Mouse (Mus musculus): ENCODE measurements around the gene Fam166b.

The Fam166b gene

GRCm38 (mm10) chr4:43406162-43406971, 22.6 kb downstream of the Fam166b start:
- peak; percentile 53 for DNase-seq (ENCODE audit: low spot score)

- DNase-seq (ENCODE audit: low spot score) = no peak
These were observed 24.2 kb downstream of the Fam166b start for GRCm38 (mm10) chr4:43404697-43405096.

DNA sequence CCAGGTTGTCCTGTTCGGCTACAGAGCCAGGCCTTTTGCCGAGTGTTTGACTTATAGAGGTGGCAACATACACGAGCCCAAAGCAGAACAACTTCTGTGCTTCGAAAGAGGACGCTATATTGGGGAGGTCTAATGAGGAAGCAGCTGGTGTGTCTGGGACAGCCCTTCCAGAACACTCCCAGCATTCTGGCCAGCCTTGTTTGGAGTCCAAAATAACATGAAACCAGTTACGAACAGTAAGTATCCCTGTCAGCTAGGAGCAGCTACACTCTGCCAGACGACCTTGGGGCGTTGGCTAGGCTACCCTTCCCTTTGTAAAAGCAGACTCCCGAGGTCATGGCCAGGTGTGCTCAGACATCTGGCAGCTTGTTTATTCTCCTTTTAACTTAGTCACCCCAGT, 26.7 kb downstream of the Fam166b start:
- DNase-seq (ENCODE audit: low spot score) = no peak

DNA sequence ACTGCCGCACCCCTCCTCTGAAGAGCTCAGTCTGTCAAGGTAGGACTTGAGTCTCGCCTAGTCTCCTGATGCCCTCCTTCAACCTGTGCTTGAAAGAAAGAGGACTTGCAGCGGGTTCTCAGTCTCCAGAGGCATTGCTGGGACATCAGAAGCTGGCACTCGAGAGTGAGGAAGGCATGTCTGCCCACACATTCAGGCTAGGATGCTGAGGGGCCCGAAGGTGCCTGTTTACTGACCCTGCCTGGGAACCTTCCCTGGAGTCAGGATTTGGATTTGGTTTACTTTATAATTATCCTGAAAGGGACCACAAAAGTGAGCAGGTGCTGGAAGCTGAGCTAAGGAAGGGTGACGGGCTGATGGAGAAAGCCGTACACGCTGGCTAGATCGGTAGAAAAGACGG, 27.4 kb downstream of the Fam166b start:
- DNase-seq (ENCODE audit: low spot score) = no peak

DNA sequence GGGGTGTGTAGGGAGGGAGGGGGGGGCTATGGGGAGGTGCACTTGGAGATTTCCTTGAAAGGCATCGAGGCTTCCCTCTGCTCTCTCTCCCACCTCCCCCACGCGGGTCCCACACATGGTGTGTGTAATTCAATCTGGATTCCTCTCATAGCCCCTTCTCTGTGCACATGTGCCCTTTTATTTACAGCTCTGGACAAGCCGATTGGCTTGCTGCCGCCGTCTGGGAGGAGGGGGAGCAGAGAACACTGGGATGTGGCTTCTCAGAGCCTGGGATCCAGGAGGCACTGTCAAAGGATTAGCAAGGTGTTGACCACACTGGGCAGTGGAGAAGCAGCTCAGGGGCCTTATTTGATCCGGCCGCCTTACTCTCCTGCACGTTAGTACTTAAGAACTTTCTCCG, 28.0 kb downstream of the Fam166b start:
- no peak for DNase-seq (ENCODE audit: low spot score)

GRCm38 (mm10) chr4:43399391-43400131, 29.4 kb downstream of the Fam166b start:
- DNase-seq (ENCODE audit: low spot score) = no peak

DNA sequence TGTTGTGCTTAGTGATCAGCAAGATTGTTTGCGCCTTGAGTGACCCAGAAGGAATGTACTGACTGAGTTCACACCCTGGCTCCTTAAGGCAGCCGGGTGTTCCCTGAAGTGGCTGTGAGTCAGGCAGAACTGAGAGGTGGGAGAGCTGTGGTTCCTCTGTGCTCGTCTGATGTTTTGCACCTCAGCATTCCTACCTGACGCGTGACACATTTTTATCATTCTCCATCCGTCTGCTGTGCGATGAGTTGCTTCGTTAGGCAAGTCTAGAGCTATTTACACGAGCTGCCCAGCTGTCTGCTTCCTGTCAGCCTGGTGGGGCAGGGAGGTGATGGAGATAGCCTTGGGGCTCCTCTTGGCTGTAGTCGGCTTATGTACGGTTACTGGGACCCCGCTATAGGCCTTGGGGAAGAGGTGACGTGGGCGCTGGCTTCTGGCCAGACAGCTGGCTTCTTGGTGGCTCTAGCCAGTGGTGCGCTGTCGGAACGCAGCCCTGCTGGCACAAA, 30.1 kb downstream of the Fam166b start:
- no peak for DNase-seq (ENCODE audit: low spot score)

- no peak for DNase-seq (ENCODE audit: low spot score)
These were observed 30.9 kb downstream of the Fam166b start for GRCm38 (mm10) chr4:43398014-43398413.

DNA sequence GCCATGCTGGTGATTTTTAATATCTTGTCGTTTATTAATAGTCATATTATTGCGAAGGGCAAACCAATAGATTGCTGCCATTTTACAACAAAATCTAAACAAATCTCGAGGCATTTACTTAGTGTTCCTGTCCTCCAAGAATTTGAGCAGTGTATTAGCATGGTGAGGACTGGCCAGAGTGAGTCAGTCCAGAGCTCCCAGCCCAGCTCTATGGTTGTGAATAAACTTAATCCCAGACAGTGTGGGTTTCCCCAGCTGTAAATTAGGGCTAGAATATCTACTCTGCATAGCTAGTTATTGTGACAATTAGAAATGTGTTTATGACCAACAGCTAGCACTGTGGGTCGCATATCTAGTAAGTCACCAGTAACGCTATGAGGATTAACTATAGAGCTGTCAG, 32.6 kb downstream of the Fam166b start:
- DNase-seq (ENCODE audit: low spot score) = no peak

DNA sequence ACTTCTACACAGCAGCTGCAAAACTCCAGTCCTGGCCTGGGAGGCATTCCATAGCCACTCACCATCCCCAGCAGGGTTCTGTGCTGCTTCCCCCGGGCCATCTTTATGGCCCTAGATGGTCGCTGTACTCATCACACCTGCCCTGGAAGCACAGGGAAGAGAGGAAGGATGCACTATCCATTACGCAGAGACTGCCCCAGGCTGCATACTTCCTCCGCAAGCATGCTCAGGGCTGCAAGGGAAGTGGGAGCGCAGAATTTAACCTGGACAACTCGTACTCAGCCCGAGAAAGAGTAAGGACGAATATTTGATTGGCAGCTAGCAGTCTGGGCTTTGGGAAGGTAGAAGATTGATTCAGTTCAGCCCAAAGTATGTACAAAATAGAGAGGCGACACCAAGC, 33.1 kb downstream of the Fam166b start:
- DNase-seq (ENCODE audit: low spot score) = no peak

DNA sequence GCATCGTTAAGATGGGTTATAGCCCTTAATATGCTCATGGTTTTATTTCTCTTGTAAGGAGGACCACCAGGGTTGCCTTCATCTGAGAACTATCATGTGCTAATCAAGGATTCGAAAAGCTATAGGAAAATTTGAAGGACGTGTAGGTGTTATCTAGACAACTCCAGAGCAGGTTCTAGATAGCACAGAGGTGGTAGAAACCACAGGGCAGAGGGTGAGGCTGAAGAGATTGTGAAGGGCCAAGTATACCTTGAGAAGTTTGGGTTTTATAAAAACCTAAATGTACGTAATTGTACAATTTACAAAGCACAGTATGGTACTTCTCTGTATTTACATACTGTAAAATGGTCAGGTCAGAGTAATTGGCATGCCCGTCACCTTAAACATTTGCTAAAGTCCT, 33.8 kb downstream of the Fam166b start:
- no peak for DNase-seq (ENCODE audit: low spot score)

DNA sequence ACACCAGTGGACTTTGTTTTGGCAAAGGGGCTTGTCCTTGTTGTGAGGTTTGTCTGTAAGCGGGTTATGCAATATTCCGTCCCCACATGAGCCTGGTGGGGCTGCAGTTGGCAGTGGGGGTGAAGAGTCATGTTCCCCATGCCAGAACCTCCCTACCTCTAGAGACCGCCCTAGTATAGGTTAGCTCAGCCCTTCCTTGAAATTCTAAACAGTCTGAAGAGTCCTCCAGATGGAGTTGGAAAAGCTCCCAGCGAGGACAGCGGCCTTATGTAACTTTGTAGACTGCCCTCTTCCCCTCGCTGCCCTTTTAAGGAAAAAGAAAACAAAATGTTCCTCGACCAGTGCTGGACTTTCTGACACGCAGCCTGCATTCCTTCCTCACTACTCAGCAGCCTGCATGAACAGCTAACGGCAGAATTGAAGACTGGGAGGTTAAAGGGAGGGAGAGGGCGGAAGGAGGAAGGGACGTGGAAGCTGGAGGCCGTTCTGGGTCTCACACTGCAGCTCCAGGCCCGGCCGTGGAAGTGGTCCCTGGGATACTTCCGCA, 34.5 kb downstream of the Fam166b start:
- DNase-seq (ENCODE audit: low spot score) = peak; percentile 58

GRCm38 (mm10) chr4:43391521-43392050, 37.3 kb downstream of the Fam166b start:
- no peak for DNase-seq (ENCODE audit: low spot score)

- DNase-seq (ENCODE audit: low spot score) = no peak
These were observed 39.0 kb downstream of the Fam166b start for GRCm38 (mm10) chr4:43389845-43390440.

- no peak for DNase-seq (ENCODE audit: low spot score)
These were observed 39.5 kb downstream of the Fam166b start for GRCm38 (mm10) chr4:43389390-43389789.

- DNase-seq (ENCODE audit: low spot score) = no peak
These were observed 42.0 kb downstream of the Fam166b start for GRCm38 (mm10) chr4:43386932-43387331.

DNA sequence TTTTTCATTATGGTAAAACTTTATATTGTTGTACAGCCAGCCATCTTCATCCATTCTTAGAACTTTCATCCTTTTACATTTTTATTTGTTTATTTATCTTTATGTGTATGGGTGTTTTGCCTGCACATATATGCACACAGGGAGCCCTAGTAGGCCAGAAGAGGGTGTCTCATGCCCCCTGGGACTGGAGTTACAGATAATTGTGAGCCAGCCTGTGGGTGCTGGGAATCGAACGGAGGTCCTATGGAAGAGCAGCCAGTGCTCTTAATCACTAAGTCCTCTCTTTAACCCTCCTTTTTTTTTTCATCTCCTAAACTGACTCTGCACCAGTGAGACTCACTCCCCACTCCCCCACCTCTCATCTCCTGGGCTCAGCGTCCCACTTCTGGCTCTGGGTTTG, 44.4 kb downstream of the Fam166b start:
- DNase-seq (ENCODE audit: low spot score) = no peak

DNA sequence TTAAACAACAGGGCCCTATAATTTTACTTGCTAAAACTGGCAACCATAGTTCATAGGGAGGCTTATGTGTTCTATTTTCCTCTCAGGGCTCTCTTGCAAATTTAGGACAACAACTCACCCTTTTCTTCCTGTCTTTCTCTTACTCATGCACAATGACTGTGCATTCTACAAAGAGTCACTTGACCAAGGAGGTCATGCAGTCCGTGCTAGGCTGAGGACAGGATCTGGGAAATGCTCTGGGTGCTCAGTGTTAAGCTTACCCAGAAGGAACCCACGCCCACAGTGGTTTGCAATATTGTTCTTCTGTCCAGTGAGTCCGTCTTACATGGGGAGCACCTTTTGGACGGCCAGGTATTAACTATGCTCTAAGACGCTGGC, 44.9 kb downstream of the Fam166b start:
- no peak for DNase-seq (ENCODE audit: low spot score)

DNA sequence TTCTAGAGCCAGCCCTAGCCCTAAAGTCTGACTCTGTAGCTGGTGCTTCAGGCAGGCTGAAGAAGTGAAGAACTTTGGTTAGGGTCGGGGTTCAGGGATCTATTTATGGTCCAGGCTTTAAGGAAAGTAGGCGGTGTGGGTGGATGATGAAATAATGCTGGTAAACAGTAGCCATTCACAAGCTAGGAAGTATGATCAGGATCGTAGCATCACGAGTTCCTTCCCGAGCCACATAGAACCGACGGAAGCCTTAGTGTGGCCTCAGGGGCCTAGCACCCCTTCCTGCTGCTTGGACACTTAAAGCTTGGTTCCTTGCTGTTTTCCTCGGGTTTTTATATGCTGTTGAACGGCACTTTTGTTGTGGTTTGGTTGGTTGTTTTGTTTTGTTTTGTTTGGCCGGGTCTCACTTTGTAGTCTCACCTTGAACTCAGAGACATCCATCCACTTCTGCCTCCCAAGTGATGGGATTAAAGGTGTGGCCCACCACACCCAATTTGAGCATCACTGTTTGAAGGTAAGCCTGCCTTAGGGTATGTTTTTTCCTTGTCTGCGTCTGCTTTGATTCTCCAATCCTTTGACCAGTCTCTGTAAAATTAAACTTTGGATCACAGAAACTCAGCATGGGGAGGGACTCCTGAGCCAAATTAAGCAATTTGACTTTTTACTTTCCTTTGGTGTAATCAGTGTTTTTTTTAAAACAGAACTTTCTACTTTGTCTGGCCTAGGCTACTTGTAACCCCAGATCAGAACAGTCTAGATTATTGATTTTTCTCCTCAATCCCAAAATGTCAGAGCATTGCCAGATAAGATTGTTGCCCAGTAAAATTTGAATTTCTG, 45.5 kb downstream of the Fam166b start:
- DNase-seq (ENCODE audit: low spot score) = no peak

DNA sequence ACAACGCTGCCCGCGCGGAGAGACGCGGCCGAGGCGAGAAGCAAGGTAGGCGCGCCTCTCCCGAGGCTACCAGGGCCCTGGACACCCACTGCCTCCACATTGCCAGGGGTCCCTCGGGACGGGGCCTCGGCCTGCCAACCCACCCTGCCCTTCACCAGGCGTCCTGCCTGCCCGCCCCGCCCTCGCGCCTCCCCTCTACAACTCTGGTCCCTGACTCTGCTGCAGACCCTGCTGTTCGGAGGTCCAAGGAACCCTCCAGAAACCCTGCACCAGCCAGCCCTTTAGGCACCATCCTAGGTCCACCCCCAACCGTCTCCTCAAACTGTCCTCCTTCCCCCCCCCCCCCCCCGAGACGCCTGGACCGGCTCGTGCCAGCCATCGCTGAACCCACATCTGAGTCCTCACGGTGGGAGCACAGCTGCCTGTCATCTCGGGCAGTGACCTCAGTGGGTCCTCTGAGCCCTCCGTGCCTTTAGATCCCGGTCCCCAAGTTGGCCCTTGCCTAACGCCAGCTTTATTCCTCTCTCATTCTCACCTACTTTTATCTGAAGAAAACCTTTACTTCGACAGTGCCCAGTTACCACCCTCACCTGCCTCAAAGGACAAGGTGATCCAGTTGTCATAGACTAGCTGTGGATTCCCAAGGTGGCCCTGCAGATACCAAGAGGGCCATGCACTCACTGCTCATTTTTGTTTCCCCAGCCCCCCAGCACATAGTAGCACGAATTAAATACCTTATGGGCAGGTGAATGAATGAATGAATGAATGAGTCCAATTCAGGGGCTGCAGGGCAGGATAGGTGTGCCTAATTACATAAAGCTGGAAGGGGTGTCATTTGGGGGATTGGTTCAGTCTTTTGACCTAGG, 46.5 kb downstream of the Fam166b start:
- no peak for DNase-seq (ENCODE audit: low spot score)
